Mouse (Mus musculus): ENCODE data around the gene Hfe2. TPM values are rescaled to one million over a fixed set of nuclear protein-coding genes. Genes with fewer than 3 reads are reported as not detected.

The Hfe2 gene
- polyA plus RNA-seq, 1 experiment from 2014 or later, result 0.36 TPM

GRCm38 (mm10) chr3:96573611-96574511 is 48.9 kb downstream of the Hfe2 start:
- no peaks in the 10 kb centered on the region for H3K27me3 ChIP-seq
- H3K36me3 ChIP-seq (ENCODE audit: poor library complexity, severe bottlenecking), result peaks cover 4% of the 10 kb centered on the region
- WGBS, result 88% methylated on average over 19 of the region's 19 CpGs
- ATAC-seq, result no peak
- H3K4me1 ChIP-seq, result peaks cover 16% of the 10 kb centered on the region
- no peaks in the 10 kb centered on the region for H3K9me3 ChIP-seq (replicated peaks)
- H3K4me2 ChIP-seq, result no peak overlapping the region
- H3K27ac ChIP-seq, result no peak overlapping the region
- H3K4me3 ChIP-seq, result no peak overlapping the region
- no peak overlapping the region for H3K9ac ChIP-seq

GRCm38 (mm10) chr3:96575272-96575984 is 50.5 kb downstream of the Hfe2 start:
- no peak overlapping the region for H3K27ac ChIP-seq
- H3K4me3 ChIP-seq, result no peak overlapping the region
- ATAC-seq, result no peak
- no peak overlapping the region for H3K9ac ChIP-seq
- H3K27me3 ChIP-seq, result no peaks in the 10 kb centered on the region
- no peaks in the 10 kb centered on the region for H3K9me3 ChIP-seq (replicated peaks)
- H3K4me2 ChIP-seq, result no peak overlapping the region
- 92% methylated on average over 8 of the region's 8 CpGs for WGBS
- peaks cover 6% of the 10 kb centered on the region for H3K36me3 ChIP-seq (ENCODE audit: poor library complexity, severe bottlenecking)
- peaks cover 18% of the 10 kb centered on the region for H3K4me1 ChIP-seq

- no peaks in the 10 kb centered on the region for H3K27me3 ChIP-seq
- H3K4me3 ChIP-seq, result peak overlapping the region; percentile 8; the same call in 1 of the 2 replicates
- no peak for ATAC-seq
- H3K4me1 ChIP-seq, result peaks cover 19% of the 10 kb centered on the region
- H3K4me2 ChIP-seq, result peak overlapping the region; percentile 44
- no peaks in the 10 kb centered on the region for H3K9me3 ChIP-seq (replicated peaks)
- 0 out of 2 replicates have a peak overlapping the region, but pooled peaks have one; percentile 30 for H3K9ac ChIP-seq
- 67% methylated on average over 14 of the region's 14 CpGs for WGBS
- peaks cover 6% of the 10 kb centered on the region for H3K36me3 ChIP-seq (ENCODE audit: poor library complexity, severe bottlenecking)
- H3K27ac ChIP-seq, result no peak overlapping the region
These were observed 51.2 kb downstream of the Hfe2 start for GRCm38 (mm10) chr3:96576005-96576658.

- ATAC-seq, result peak; percentile 75
These were observed 51.9 kb downstream of the Hfe2 start, which contains the start of gene Gm16253 for GRCm38 (mm10) chr3:96576690-96577541. Gene Gm16253, plus strand, starts transcription at chr3:96576984.

GRCm38 (mm10) chr3:96577566-96577965 is 52.6 kb downstream of the Hfe2 start:
- H3K4me1 ChIP-seq, result peaks cover 19% of the 10 kb centered on the region
- ATAC-seq, result no peak
- 0 out of 2 replicates have a peak, but pooled peaks cover 4% of the 10 kb centered on the region for H3K27me3 ChIP-seq
- H3K27ac ChIP-seq, result no peak overlapping the region
- H3K4me2 ChIP-seq, result no peak overlapping the region
- WGBS, result 82% methylated on average over 4 of the region's 4 CpGs
- no peak overlapping the region for H3K4me3 ChIP-seq
- H3K9me3 ChIP-seq (replicated peaks), result no peaks in the 10 kb centered on the region
- H3K9ac ChIP-seq, result no peak overlapping the region
- H3K36me3 ChIP-seq (ENCODE audit: poor library complexity, severe bottlenecking), result peaks cover 6% of the 10 kb centered on the region

More at GRCm38 (mm10) chr3:96576690-96577541, 51.9 kb downstream of the Hfe2 start, which contains the start of gene Gm16253:
- Histone ChIP-seq H3K9me3 (replicated peaks) (no peaks in the 10 kb centered on the region), H3K27ac (peak within 1 kb of the TSS; percentile 19; the same call in 1 of the 2 replicates), H3K4me2 (peak within 1 kb of the TSS; percentile 44), H3K4me3 (peak within 1 kb of the TSS; percentile 8; the same call in 1 of the 2 replicates), H3K36me3 (ENCODE audit: poor library complexity, severe bottlenecking) (peaks cover 6% of the 10 kb centered on the region), H3K4me1 (peaks cover 19% of the 10 kb centered on the region), H3K9ac (peak within 1 kb of the TSS; percentile 30; the same call in 1 of the 2 replicates), H3K27me3 (0 out of 2 replicates have a peak, but pooled peaks cover 4% of the 10 kb centered on the region)
- WGBS, result 39% methylated on average over 17 of the region's 17 CpGs

Other genes with a start within 250 kb of the Hfe2 start
- 0.56 and 1.0 TPM in 2 replicates for gene Fcgr1, start 231.2 kb upstream of the Hfe2 start, polyA plus RNA-seq (2015; fragmentation: Nextera tagmentation; extraction: Ambion mirVana)
- gene BC107364, start 72.9 kb upstream of the Hfe2 start, polyA plus RNA-seq (2015; fragmentation: Nextera tagmentation; extraction: Ambion mirVana), result not detected in 2 replicates
- 49.1 and 51.0 TPM in 2 replicates for gene Txnip, start 32.8 kb downstream of the Hfe2 start, polyA plus RNA-seq (2015; fragmentation: Nextera tagmentation; extraction: Ambion mirVana)
- gene Gm16253, start 51.8 kb downstream of the Hfe2 start, polyA plus RNA-seq (2015; fragmentation: Nextera tagmentation; extraction: Ambion mirVana), result 1.2 and 1.3 TPM in 2 replicates
- gene Polr3gl, start 69.0 kb downstream of the Hfe2 start, polyA plus RNA-seq (2015; fragmentation: Nextera tagmentation; extraction: Ambion mirVana), result 37.5 and 40.2 TPM in 2 replicates
- 6.6 and 6.7 TPM in 2 replicates for gene Ankrd34a, start 71.5 kb downstream of the Hfe2 start, polyA plus RNA-seq (2015; fragmentation: Nextera tagmentation; extraction: Ambion mirVana)
- gene Lix1l, start 76.0 kb downstream of the Hfe2 start, polyA plus RNA-seq (2015; fragmentation: Nextera tagmentation; extraction: Ambion mirVana), result 6.9 and 7.2 TPM in 2 replicates
- 161 and 168 TPM in 2 replicates for gene Rbm8a, start 104.8 kb downstream of the Hfe2 start, polyA plus RNA-seq (2015; fragmentation: Nextera tagmentation; extraction: Ambion mirVana)
- 48.2 and 54.0 TPM in 2 replicates for gene Pex11b, start 110.2 kb downstream of the Hfe2 start, polyA plus RNA-seq (2015; fragmentation: Nextera tagmentation; extraction: Ambion mirVana)
- 0.06 and 0.10 TPM in 2 replicates for gene Gm42957, start 110.3 kb downstream of the Hfe2 start, polyA plus RNA-seq (2015; fragmentation: Nextera tagmentation; extraction: Ambion mirVana)
- gene Itga10, start 120.4 kb downstream of the Hfe2 start, polyA plus RNA-seq (2015; fragmentation: Nextera tagmentation; extraction: Ambion mirVana), result 0.40 and 0.57 TPM in 2 replicates
- gene Ankrd35, start 145.0 kb downstream of the Hfe2 start, polyA plus RNA-seq (2015; fragmentation: Nextera tagmentation; extraction: Ambion mirVana), result 0.57 and 2.3 TPM in 2 replicates
- gene Pias3, start 171.2 kb downstream of the Hfe2 start, polyA plus RNA-seq (2015; fragmentation: Nextera tagmentation; extraction: Ambion mirVana), result 28.8 and 31.0 TPM in 2 replicates
- gene Nudt17, start 183.4 kb downstream of the Hfe2 start, polyA plus RNA-seq (2015; fragmentation: Nextera tagmentation; extraction: Ambion mirVana), result 6.4 and 7.2 TPM in 2 replicates
- 41.1 and 42.0 TPM in 2 replicates for gene Polr3c, start 202.5 kb downstream of the Hfe2 start, polyA plus RNA-seq (2015; fragmentation: Nextera tagmentation; extraction: Ambion mirVana)
- gene Rnf115, start 202.5 kb downstream of the Hfe2 start, polyA plus RNA-seq (2015; fragmentation: Nextera tagmentation; extraction: Ambion mirVana), result 68.6 and 71.7 TPM in 2 replicates